Mouse (Mus musculus) intestine, postnatal 0 days (tissue): ENCODE measurements around the gene Rmdn2. TPM values are rescaled to one million over a fixed set of nuclear protein-coding genes. Genes with fewer than 3 reads are reported as not detected.

Experiments used
- ATAC-seq: fragments of 200-750 bp; cut with Nextera tagmentation; 2 replicates; pipeline ENCODE4 v1.8.0; 2017; ENCODE audit warnings: mild to moderate bottlenecking, moderate TSS enrichment, moderate library complexity
- H3K27ac ChIP-seq: fragments of 300-500 bp; sonication (generic); 2 replicates; pipeline ENCODE4 v1.5.1; 2014; ENCODE audit warnings: mild to moderate bottlenecking, low read depth, low read length, moderate library complexity
- H3K27me3 ChIP-seq: fragments of 300-500 bp; sonication (generic); replicated peaks from 2 replicates; pipeline ENCODE4 v1.6.1; 2014; ENCODE audit warnings: low read length, mixed read lengths; ENCODE audit not compliant: control insufficient read depth, insufficient read depth
- H3K36me3 ChIP-seq: fragments of 300-500 bp; sonication (generic); 2 replicates; pipeline ENCODE4 v1.6.1; 2014; ENCODE audit warnings: mild to moderate bottlenecking, moderate library complexity; ENCODE audit not compliant: control insufficient read depth, insufficient read depth
- H3K4me1 ChIP-seq: fragments of 300-500 bp; sonication (generic); replicated peaks from 2 replicates; pipeline ENCODE4 v1.6.1; 2014; ENCODE audit warnings: antibody characterized with exemption, low read length, mixed read lengths; ENCODE audit not compliant: control insufficient read depth, insufficient read depth
- H3K4me2 ChIP-seq: fragments of 300-500 bp; sonication (generic); replicated peaks from 2 replicates; pipeline ENCODE4 v1.6.1; 2014; ENCODE audit warnings: low read depth, mild to moderate bottlenecking, moderate library complexity
- H3K4me3 ChIP-seq: fragments of 300-500 bp; sonication (generic); 2 replicates; pipeline ENCODE4 v1.5.1; 2014; ENCODE audit warnings: low read depth, low read length
- H3K9ac ChIP-seq: fragments of 300-500 bp; sonication (generic); 2 replicates; pipeline ENCODE4 v1.6.1; 2014; ENCODE audit warnings: mild to moderate bottlenecking, low read depth, low read length
- H3K9me3 ChIP-seq: fragments of 300-500 bp; sonication (generic); 2 replicates; pipeline ENCODE4 v1.6.1; 2016; ENCODE audit warnings: mixed run types; ENCODE audit not compliant: control insufficient read depth
- CTCF ChIP-seq: sonication (generic); IDR thresholded peaks from 2 replicates; pipeline ENCODE4 v1.5.1; 2016; ENCODE audit warnings: low read depth, mild to moderate bottlenecking, control low read depth, antibody characterized with exemption, moderate library complexity
- WGBS: fragments of 180-500 bp; shearing (Covaris S2); extraction: QIAGEN DNeasy Blood & Tissue Kit; methylation state at CpG from one replicate; pipeline ENCODE4 v1.1.7; 2014; 5-methylcytosine and 5-hydroxymethylcytosine counted together
- polyA plus RNA-seq: library from polyadenylated mRNA; unstranded; fragments of >200 nt; fragmentation: Nextera tagmentation; extraction: Ambion mirVana; gene quantifications from 2 replicates; pipeline ENCODE4 v1.2.1, GENCODE M21; 2015

Rmdn2 gene
- polyA plus RNA-seq, 1 experiment from 2014 or later = 13.4 TPM

DNA sequence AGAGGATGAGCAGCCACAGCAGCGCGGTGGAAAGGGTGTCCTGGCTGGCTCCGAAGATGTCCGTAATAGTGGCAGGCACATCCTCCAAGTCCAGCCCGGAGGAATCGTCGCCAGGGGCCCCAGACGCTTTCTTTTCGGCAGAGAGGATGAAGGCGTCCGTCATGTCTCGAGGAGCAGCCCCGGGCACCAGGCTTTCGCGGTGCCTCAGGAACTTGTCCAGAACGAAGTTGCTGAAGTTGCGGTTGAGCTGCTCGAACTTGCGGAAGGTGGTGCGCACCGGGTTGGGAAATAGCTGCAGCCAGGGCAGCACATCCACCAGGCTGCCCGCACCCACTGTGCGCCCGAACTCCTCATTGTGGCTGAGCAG is 101.6 kb downstream of the Rmdn2 start:
- no peaks in the 10 kb centered on the region for H3K36me3 ChIP-seq
- no peak for TF ChIP-seq CTCF
- under 1% methylated on average over 24 of the region's 24 CpGs for WGBS
- no peak for ATAC-seq
- peak overlapping the region; percentile 83 for H3K4me2 ChIP-seq
- H3K4me1 ChIP-seq = no peaks in the 10 kb centered on the region; the same call in 1 of the 2 replicates
- no peaks in the 10 kb centered on the region for H3K9me3 ChIP-seq
- peak overlapping the region; percentile 43 for H3K4me3 ChIP-seq
- H3K9ac ChIP-seq = no peak overlapping the region
- peaks cover 71% of the 10 kb centered on the region for H3K27me3 ChIP-seq
- H3K27ac ChIP-seq = no peak overlapping the region

DNA sequence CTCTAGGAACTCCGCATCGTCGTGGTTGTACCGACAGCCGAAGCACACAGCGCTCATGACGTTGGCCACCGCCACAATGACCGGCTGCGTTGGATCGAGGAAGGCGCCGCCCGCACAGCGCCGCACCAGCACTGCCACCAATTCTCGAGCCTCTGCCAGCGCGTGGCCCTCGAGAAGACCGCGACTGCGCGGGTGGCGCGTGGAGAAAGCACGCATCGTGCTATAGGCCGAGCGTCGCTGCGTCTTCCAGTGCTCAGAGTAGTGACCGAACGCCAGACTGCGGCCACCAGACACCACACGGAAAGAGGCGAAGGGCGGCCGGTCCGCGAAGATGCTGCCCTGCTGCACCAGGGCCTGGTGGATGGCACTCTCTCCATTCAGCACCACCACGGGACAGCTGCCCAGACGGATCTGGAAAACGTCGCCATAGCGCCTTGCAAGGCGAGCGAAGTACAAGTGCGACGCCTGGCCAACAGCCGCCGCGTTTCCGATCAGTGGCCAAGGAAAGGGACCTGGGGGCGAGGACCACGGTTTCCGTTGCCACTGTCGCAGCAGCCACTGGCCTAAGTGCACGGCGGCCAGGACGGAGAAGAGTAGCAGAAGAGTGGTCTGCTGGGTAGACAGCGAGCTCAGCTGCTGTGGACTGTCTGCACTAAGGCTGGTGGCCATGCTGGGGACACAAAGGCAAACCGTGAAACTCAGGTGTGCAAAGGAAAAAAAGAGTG is 102.1 kb downstream of the Rmdn2 start:
- H3K27me3 ChIP-seq = peaks cover 71% of the 10 kb centered on the region

DNA sequence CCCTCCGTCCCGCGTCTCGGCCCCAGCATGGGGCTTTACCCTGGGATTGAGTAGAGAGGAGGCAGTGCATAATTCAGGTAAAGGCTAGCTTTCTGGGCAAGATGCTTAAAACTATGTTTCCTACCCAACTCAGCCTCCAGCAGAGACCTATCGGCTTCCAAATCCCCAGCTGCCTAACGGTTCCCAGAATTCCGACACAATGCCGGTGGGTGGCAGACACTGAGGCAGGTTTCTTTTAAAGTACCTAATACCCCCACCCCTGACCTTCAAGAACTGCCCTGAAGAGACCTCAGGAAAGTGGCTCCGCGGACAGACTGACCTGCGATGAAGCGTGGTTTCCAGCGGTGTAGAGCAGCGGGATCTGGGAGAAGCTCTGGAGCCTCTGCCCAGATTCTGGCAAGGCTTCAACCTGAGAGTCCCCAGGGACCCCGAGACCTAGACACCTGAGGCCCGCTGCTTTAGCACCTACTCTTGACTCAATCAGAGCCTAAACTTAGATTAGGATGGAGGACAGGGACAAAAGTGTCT is 102.8 kb downstream of the Rmdn2 start:
- no peak for ATAC-seq
- no peaks in the 10 kb centered on the region for H3K9me3 ChIP-seq
- H3K4me2 ChIP-seq = peak overlapping the region; percentile 83
- peaks cover 71% of the 10 kb centered on the region for H3K27me3 ChIP-seq
- no peaks in the 10 kb centered on the region; the same call in 1 of the 2 replicates for H3K4me1 ChIP-seq
- no peak overlapping the region for H3K9ac ChIP-seq
- no peak for TF ChIP-seq CTCF
- H3K4me3 ChIP-seq = peak overlapping the region; percentile 43
- H3K27ac ChIP-seq = no peak overlapping the region
- H3K36me3 ChIP-seq = no peaks in the 10 kb centered on the region
- WGBS = 3% methylated on average over 16 of the region's 16 CpGs

More for the DNA sequence above, 102.1 kb downstream of the Rmdn2 start:
- Histone ChIP-seq H3K4me2 (peak overlapping the region; percentile 83), H3K9ac (no peak overlapping the region), H3K4me3 (peak overlapping the region; percentile 43), H3K27ac (no peak overlapping the region), H3K4me1 (no peaks in the 10 kb centered on the region; the same call in 1 of the 2 replicates), H3K9me3 (no peaks in the 10 kb centered on the region), H3K36me3 (no peaks in the 10 kb centered on the region)
- TF ChIP-seq CTCF = no peak
- 1% methylated on average over 63 of the region's 63 CpGs for WGBS
- no peak for ATAC-seq

DNA sequence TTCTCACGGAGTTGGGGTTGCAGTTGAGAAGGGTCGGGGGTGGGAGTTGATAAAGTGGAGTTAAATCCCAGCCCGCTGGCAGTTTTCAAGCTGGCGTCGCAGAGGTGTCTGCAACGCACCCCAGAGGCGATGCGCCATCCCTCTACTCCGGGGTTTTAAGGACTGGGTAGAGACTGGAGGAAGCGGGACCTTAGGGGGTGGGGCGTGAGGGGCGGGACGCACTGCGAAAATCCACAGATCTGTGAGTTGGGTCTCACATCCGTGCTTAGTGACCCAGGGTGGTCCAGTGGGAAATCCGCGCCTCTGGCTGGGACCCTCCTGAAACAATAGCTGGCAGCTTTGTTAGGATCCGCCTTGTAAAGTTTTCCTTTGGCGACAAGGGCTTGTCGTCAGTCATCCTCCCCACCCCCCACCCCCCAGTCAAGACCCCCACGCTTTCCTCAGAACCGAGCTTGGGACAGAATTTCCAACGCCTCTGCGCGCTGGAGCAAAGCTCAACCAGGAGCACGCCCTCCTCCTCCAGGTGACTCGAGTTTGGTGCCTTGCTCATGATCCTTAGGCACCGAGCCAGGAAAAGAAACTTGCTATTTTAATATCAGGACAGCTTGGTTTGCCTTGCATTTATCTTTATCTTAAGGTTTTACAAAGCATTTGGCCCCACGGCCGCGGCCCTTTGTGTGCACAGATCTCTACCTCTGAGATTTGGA is 103.4 kb downstream of the Rmdn2 start, which contains the start of gene Cyp1b1:
Gene Cyp1b1, minus strand, starts transcription at position 131 of the 707 bp plus-strand sequence.
- H3K27ac ChIP-seq = no peak within 1 kb of the TSS
- H3K9ac ChIP-seq = 0 out of 2 replicates have a peak within 1 kb of the TSS, but pooled peaks have one; percentile 17
- peak within 1 kb of the TSS; percentile 83 for H3K4me2 ChIP-seq
- WGBS = under 1% methylated on average over 31 of the region's 31 CpGs
- no peaks in the 10 kb centered on the region for H3K9me3 ChIP-seq
- no peak for TF ChIP-seq CTCF
- H3K4me1 ChIP-seq = no peaks in the 10 kb centered on the region; the same call in 1 of the 2 replicates
- ATAC-seq = peak; percentile 39; the same call in 1 of the 2 replicates
- H3K27me3 ChIP-seq = peaks cover 67% of the 10 kb centered on the region
- H3K36me3 ChIP-seq = no peaks in the 10 kb centered on the region
- peak within 1 kb of the TSS; percentile 43 for H3K4me3 ChIP-seq

DNA sequence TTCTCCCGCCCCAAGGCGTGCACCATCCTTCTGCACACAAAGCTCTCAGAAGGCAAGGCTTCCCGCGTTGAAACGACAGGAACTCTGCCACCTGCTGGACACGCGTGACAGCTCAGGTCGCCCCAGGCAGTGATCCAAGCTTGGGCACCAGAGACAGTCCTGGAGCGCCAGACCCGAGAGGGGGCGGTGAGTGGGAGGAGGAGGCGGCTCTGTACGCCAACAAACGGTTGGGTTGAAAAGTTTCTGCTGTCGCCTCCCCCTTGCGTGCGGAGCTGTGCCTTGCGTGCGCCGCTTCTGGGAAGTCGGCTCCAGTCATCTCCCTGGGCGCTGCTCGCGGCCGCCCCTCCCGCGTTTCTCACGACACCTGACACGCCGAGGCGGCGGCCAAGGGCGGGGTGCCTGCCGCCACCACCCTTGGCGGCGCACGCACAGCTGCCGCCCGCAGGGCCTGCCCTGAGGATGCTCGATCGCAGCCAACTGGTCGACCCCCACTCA is 104.0 kb downstream of the Rmdn2 start:
- peak; percentile 91 for TF ChIP-seq CTCF
- H3K9ac ChIP-seq = 0 out of 2 replicates have a peak overlapping the region, but pooled peaks have one; percentile 17
- peaks cover 62% of the 10 kb centered on the region for H3K27me3 ChIP-seq
- no peaks in the 10 kb centered on the region for H3K9me3 ChIP-seq
- no peak overlapping the region for H3K27ac ChIP-seq
- peak overlapping the region; percentile 83 for H3K4me2 ChIP-seq
- peak overlapping the region; percentile 43 for H3K4me3 ChIP-seq
- peak; percentile 84 for ATAC-seq
- H3K4me1 ChIP-seq = no peaks in the 10 kb centered on the region; the same call in 1 of the 2 replicates
- under 1% methylated on average over 42 of the region's 42 CpGs for WGBS
- H3K36me3 ChIP-seq = no peaks in the 10 kb centered on the region

GRCm38 (mm10) chr17:79720681-79721080 is 109.0 kb downstream of the Rmdn2 start:
- TF ChIP-seq CTCF = no peak
- Histone ChIP-seq H3K4me1 (no peaks in the 10 kb centered on the region; the same call in 1 of the 2 replicates), H3K4me2 (no peak overlapping the region), H3K9ac (no peak overlapping the region), H3K9me3 (no peaks in the 10 kb centered on the region), H3K27me3 (peaks cover 20% of the 10 kb centered on the region; the same call in 1 of the 2 replicates), H3K36me3 (no peaks in the 10 kb centered on the region), H3K27ac (no peak overlapping the region), H3K4me3 (no peak overlapping the region)
- no peak for ATAC-seq
- 74% methylated on average over 7 of the region's 7 CpGs for WGBS
